Mouse (Mus musculus): Measurements from ENCODE around the gene Ndufaf2. TPM values are rescaled to one million over a fixed set of nuclear protein-coding genes. Genes with fewer than 3 reads are reported as not detected.

Ndufaf2 gene
- polyA plus RNA-seq, 1 experiment: 29.1 TPM

- DNase-seq (ENCODE audit: low spot score): no peak
Observed at GRCm38 (mm10) chr13:107961972-107962371, 196.5 kb downstream of the Ndufaf2 start.

- no peak for DNase-seq (ENCODE audit: low spot score)
Observed at GRCm38 (mm10) chr13:107961501-107961900, 196.9 kb downstream of the Ndufaf2 start.

- DNase-seq (ENCODE audit: low spot score): no peak
Observed at GRCm38 (mm10) chr13:107960549-107960948, 197.9 kb downstream of the Ndufaf2 start.

GRCm38 (mm10) chr13:107959891-107960290, 198.5 kb downstream of the Ndufaf2 start:
- no peak for DNase-seq (ENCODE audit: low spot score)

DNA sequence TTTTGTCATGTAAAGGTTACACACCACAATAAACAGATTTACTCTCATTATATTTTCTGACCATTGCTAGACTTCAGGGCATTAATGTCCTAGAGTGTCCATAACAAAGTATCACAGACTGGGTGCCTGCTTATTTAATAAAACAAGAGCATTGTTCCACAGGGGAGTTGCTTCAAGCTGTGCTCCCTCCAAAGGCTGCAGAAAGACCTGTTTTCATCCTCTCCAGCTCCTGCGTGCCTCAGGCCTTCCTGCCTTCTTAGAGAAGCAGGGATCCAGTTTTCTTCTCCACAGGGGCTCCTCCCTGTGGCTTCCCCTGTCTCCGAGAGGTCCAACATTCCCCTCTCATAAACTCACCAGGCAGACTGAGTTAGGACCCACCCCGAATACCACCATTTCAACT, 202.2 kb downstream of the Ndufaf2 start:
- no peak for DNase-seq (ENCODE audit: low spot score)

GRCm38 (mm10) chr13:107955327-107956110, 202.9 kb downstream of the Ndufaf2 start:
- no peak for DNase-seq (ENCODE audit: low spot score)

DNA sequence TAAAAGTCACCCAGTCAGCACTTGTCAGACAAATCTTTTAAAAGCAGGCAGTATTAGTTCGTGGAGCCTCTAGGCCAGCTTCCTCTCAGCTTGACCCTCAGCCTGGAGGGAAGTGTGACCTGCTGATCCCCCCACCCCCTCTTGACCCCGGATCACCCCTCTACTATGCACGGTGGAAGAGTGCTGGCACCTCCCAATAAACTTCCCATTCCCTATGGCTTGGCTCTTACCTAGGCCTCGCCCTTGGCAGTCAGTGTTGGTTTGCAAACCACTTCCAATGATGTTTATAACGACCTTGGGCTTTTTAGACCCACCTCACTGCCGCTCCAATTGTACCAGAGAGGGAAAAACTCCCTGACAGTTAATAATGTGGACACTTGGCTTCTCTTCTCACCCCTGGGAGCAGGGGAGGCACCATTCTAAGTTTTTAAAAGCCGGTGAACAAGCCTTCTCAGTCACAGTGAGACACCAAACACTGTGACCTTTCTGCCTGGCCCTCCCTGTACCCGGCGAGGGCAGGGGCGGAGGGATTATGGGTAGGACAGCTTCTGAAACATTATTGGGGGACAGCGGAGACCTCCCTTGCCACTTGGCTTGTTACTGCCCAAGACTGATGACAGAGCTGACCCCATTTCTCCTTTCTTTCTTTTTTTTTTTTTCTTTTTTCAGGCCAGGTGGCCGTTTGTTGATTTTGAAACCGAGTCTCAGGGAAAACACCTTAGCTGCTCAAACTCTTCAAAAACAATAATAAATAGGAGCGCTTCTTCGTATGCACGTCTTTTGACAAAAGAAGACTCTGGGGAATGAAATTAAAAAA, 203.8 kb downstream of the Ndufaf2 start:
- no peak for DNase-seq (ENCODE audit: low spot score)

- no peak for DNase-seq (ENCODE audit: low spot score)
Observed at GRCm38 (mm10) chr13:107954100-107954444, 204.4 kb downstream of the Ndufaf2 start.

Other genes with a start within 250 kb of the Ndufaf2 start
- gene Smim15, start 114.2 kb downstream of the Ndufaf2 start, polyA plus RNA-seq (2012; rRNA removed): 81.5 and 82.4 TPM in 2 replicates
- gene Ercc8, start 108 bp upstream of the Ndufaf2 start, polyA plus RNA-seq (2012; rRNA removed): 6.2 and 6.4 TPM in 2 replicates
- gene Elovl7, start 55.8 kb upstream of the Ndufaf2 start, polyA plus RNA-seq (2012; rRNA removed): 1.6 and 1.8 TPM in 2 replicates
- 0.37 and 0.56 TPM in 2 replicates for gene Depdc1b, start 157.7 kb upstream of the Ndufaf2 start, polyA plus RNA-seq (2012; rRNA removed)